Mouse (Mus musculus): ENCODE results near the gene Nr6a1.

- TF ChIP-seq CTCF (IDR thresholded peaks at IDR 0.05; ENCODE audit: low read depth, low read length) (no peak), GATA1 (IDR thresholded peaks at IDR 0.05; ENCODE audit: borderline replicate concordance, low read length) (no peak), TAL1 (conservative IDR thresholded peaks at IDR 0.05; ENCODE audit: low read depth, low read length) (no peak), POLR2AphosphoS5 (IDR thresholded peaks at IDR 0.05; ENCODE audit: insufficient replicate concordance, low read depth, low read length) (no peak), GATA2 (IDR thresholded peaks at IDR 0.05; ENCODE audit: borderline replicate concordance, low read depth, low read length) (no peak)
These were observed 187.6 kb downstream of the Nr6a1 start for GRCm38 (mm10) chr2:38739847-38740246.
